Mouse (Mus musculus): ENCODE data around the gene Armc7.

DNA sequence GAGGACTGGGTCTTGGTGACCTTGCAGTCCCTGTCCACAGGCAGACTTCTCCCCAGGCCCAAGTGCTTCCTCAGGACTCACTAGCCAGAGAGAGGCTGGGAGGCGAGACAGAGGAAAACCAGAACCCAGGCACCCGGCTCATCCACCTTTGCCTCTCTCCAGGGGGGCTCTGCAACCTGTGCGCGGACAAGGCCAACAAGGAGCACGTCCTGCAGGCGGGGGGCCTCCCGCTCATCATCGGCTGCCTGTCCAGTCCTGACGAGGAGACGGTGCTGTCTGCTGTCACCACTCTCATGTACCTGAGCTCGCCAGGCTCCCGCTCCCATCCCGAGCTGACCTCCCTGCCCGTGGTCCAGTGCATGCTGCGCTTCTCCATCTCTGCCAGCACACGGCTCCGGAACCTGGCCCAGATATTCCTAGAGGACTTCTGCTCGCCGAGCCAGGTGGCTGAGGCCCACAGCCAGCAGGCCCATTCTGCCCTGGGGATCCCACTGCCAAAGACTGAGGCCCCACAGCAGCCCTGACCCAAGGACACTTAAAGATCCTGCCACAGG, 13.2 kb downstream of the Armc7 start:
- no peak for TF ChIP-seq CTCF (IDR thresholded peaks at IDR 0.05; ENCODE audit: control insufficient read depth, insufficient read depth, insufficient replicate concordance, low read depth, low read length)
- no peak for TF ChIP-seq POLR2A (IDR thresholded peaks at IDR 0.05; ENCODE audit: control insufficient read depth, low read depth, low read length)
